Mouse (Mus musculus) liver, embryonic 13.5 days (tissue): Measurements from ENCODE around the gene Ank3. TPM values are rescaled to one million over a fixed set of nuclear protein-coding genes. Genes with fewer than 3 reads are reported as not detected.

Experiments
- ATAC-seq: fragments of 200-750 bp; cut with Nextera tagmentation; 2 replicates; pipeline ENCODE4 v1.8.0; 2017; ENCODE audit warnings: low read depth, mild to moderate bottlenecking, moderate number of reproducible peaks, moderate library complexity
- DNase-seq: peaks from one replicate; pipeline ENCODE4 v3.0.0; 2022
- H3K27ac ChIP-seq: fragments of 300-500 bp; sonication (generic); 2 replicates; pipeline ENCODE4 v1.5.1; 2015; ENCODE audit warnings: moderate library complexity, mild to moderate bottlenecking, inconsistent platforms
- H3K27me3 ChIP-seq: fragments of 300-500 bp; sonication (generic); 2 replicates; pipeline ENCODE4 v1.6.1; 2015; ENCODE audit warnings: mild to moderate bottlenecking, inconsistent platforms
- H3K36me3 ChIP-seq: fragments of 300-500 bp; sonication (generic); 2 replicates; pipeline ENCODE4 v1.6.1; 2015; ENCODE audit warnings: mild to moderate bottlenecking, inconsistent platforms
- H3K4me1 ChIP-seq: fragments of 300-500 bp; sonication (generic); replicated peaks from 2 replicates; pipeline ENCODE4 v1.6.1; 2015; ENCODE audit warnings: inconsistent platforms
- H3K4me2 ChIP-seq: fragments of 300-500 bp; sonication (generic); 2 replicates; pipeline ENCODE4 v1.6.1; 2015; ENCODE audit warnings: inconsistent platforms, mild to moderate bottlenecking, moderate library complexity
- H3K4me3 ChIP-seq: fragments of 300-500 bp; sonication (generic); replicated peaks from 2 replicates; pipeline ENCODE4 v1.5.1; 2015; ENCODE audit warnings: mild to moderate bottlenecking, inconsistent platforms
- H3K9ac ChIP-seq: fragments of 300-500 bp; sonication (generic); 2 replicates; pipeline ENCODE4 v1.6.1; 2015; ENCODE audit warnings: mild to moderate bottlenecking, inconsistent platforms
- H3K9me3 ChIP-seq: fragments of 300-500 bp; sonication (generic); replicated peaks from 2 replicates; pipeline ENCODE4 v1.6.1; 2016; ENCODE audit warnings: inconsistent platforms
- WGBS: fragments of 180-500 bp; shearing (Covaris S2); methylation state at CpG from one replicate; pipeline ENCODE4 v1.1.7; 2015; ENCODE audit not compliant: insufficient replicate concordance; 5-methylcytosine and 5-hydroxymethylcytosine counted together
- polyA plus RNA-seq: library from polyadenylated mRNA; unstranded; fragments of >200 nt; fragmentation: Nextera tagmentation; extraction: Ambion mirVana; gene quantifications from 2 replicates; pipeline ENCODE4 v1.2.1, GENCODE M21; 2015

Ank3 gene
- polyA plus RNA-seq, 1 experiment from 2014 or later, result 5.6 TPM

DNA sequence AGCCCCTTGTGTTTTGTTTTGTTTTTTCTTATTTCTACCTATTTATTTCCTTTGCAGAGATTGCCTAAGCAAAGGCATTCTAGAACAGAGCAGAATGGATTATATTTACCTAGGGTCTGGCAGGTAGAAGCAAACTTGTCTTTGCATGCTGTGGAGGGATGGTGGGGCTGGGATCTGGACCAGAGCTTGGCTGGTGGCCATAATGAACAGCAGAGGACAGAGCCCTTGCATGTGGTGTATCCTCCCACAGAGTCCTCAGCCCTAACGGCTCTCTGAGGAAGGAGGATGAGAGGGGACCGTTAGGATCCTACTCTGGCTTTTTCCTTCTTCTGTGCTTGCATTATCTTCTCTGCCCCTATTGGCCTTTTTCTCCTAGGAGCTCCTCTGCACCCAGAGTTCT, 79.1 kb downstream of the Ank3 start:
- Histone ChIP-seq H3K4me3 (no peak overlapping the region), H3K9ac (no peak overlapping the region), H3K4me1 (no peaks in the 10 kb centered on the region), H3K27me3 (no peaks in the 10 kb centered on the region), H3K27ac (no peak overlapping the region), H3K4me2 (no peak overlapping the region), H3K9me3 (no peaks in the 10 kb centered on the region), H3K36me3 (no peaks in the 10 kb centered on the region)
- no peak for DNase-seq
- WGBS, result 47% methylated on average over 2 of the region's 2 CpGs
- no peak for ATAC-seq

DNA sequence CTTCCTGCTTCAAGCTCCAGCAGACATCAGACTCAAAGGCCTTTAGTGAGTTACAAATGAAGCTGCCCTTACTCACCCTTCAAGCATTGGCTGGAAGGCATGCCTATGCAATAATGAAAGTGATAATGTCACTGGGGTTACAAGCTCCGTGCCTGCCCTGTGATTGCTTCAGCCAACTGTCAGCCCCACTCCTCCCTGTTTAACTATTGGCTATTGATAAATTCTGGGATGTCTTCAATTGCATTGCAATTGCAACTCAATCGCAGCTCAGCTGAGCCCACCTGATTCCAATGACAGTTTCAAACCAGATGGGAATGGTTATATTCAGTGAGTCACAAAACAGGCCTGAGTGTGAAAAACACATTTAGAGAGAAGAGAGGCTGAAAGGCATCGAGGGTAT, 80.3 kb downstream of the Ank3 start:
- no peaks in the 10 kb centered on the region for H3K9me3 ChIP-seq
- no peaks in the 10 kb centered on the region for H3K4me1 ChIP-seq
- no peaks in the 10 kb centered on the region for H3K36me3 ChIP-seq
- 47% methylated on average over 3 of the region's 3 CpGs for WGBS
- ATAC-seq, result no peak
- H3K27ac ChIP-seq, result no peak overlapping the region
- H3K27me3 ChIP-seq, result no peaks in the 10 kb centered on the region
- DNase-seq, result no peak
- H3K9ac ChIP-seq, result no peak overlapping the region
- no peak overlapping the region for H3K4me2 ChIP-seq
- no peak overlapping the region for H3K4me3 ChIP-seq

DNA sequence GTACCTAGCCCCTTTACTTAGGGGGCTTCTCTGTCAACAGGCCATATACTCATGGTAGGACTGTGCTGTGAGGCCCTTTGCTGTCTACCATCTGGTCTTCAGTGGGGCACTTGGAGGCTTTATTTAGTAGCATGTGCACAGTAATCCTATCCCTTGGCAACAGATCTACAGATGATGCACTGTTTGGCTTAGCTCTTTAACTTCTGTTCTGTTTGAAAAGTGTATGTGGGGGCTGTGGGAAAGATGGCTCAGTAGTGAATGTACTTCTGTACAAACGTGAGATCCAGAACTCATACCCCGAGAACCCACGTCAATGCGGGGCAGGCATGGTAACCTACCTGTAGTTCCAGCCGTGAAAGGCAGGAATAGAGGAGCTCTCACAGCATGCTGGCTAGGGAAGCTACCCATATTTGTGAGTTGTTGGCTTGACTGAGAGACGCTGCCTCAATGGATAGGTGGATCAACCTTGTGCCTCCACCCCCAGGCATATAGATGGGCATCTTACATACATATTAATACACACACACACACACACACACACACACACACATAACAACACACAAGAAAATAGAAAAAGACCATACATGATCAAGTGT, 86.7 kb downstream of the Ank3 start:
- Histone ChIP-seq H3K27ac (no peak overlapping the region), H3K9ac (no peak overlapping the region), H3K4me3 (no peak overlapping the region), H3K9me3 (no peaks in the 10 kb centered on the region), H3K27me3 (no peaks in the 10 kb centered on the region), H3K36me3 (no peaks in the 10 kb centered on the region), H3K4me2 (no peak overlapping the region), H3K4me1 (no peaks in the 10 kb centered on the region)
- 69% methylated on average over 6 of the region's 6 CpGs for WGBS
- DNase-seq (no peak), ATAC-seq (no peak)

DNA sequence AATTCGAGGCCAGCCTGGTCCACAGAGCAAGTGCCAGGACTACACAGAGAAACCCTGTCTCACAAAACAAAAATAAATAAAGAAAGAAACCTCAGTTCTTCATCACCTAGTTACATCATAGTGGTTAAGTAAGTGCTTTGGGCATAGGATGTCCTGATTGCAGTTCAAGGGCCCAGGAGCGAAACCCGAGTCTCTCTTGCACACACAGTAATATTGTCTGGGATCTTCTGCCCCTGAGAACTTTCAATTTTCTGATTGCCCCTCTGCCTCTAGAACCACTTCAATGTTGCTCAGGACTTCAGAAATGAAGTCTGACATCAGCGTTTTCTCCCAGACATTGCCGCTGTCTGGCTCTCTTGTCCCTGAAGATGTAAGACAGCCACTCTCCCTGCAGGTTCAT, 91.6 kb downstream of the Ank3 start:
- Histone ChIP-seq H3K27ac (no peak overlapping the region), H3K36me3 (no peaks in the 10 kb centered on the region), H3K4me3 (no peak overlapping the region), H3K27me3 (no peaks in the 10 kb centered on the region), H3K9ac (no peak overlapping the region), H3K4me1 (no peaks in the 10 kb centered on the region), H3K9me3 (no peaks in the 10 kb centered on the region), H3K4me2 (no peak overlapping the region)
- no peak for ATAC-seq
- DNase-seq, result no peak
- WGBS, result 72% methylated on average over 5 of the region's 5 CpGs

DNA sequence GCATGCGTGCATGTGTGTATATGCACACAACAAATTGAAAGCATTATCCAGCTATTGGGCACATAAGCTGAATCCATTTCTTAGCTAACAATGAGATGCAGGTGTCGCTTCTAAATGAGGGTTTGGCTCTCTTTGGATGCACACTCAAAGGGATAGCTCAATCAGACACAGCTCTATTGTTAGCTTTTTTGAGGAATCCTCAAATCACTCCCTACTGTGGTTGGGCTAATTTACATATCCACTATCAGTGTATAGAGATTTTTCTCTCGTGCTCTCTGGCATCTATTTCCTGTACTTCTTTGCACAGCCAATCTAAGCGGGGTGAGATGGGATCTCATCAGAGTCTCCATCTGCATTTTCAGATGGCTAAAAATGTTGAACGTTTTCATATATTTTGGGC, 93.4 kb downstream of the Ank3 start:
- Histone ChIP-seq H3K4me1 (no peaks in the 10 kb centered on the region), H3K36me3 (no peaks in the 10 kb centered on the region), H3K9me3 (no peaks in the 10 kb centered on the region), H3K4me3 (no peak overlapping the region), H3K9ac (no peak overlapping the region), H3K27me3 (no peaks in the 10 kb centered on the region), H3K4me2 (no peak overlapping the region), H3K27ac (no peak overlapping the region)
- no peak for DNase-seq
- 46% methylated on average over 5 of the region's 5 CpGs for WGBS
- no peak for ATAC-seq

DNA sequence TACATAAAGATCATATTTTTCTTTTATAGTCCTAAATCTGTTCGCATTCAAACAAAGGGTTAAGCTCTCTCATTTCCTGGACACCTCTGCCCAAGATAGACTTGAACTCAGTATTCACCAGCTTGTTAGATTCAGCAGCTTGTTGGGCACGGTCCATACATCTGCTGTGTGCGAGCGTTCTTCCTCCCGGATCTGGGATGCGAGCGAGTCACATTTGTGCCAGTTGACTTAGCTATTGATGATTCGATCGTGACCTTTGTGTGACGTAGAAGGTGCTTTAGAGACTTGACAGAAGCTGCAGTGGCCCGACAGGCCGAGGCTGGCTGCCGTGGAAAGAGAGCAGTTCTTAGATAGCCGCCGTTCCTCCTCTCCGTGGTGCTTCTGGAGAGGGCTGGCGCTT, 98.8 kb downstream of the Ank3 start:
- H3K4me1 ChIP-seq, result no peaks in the 10 kb centered on the region
- no peak overlapping the region for H3K4me2 ChIP-seq
- H3K27me3 ChIP-seq, result no peaks in the 10 kb centered on the region
- no peak overlapping the region for H3K27ac ChIP-seq
- no peak overlapping the region for H3K9ac ChIP-seq
- ATAC-seq (no peak), DNase-seq (no peak)
- H3K4me3 ChIP-seq, result no peak overlapping the region
- H3K9me3 ChIP-seq, result no peaks in the 10 kb centered on the region
- 79% methylated on average over 17 of the region's 17 CpGs for WGBS
- no peaks in the 10 kb centered on the region for H3K36me3 ChIP-seq

DNA sequence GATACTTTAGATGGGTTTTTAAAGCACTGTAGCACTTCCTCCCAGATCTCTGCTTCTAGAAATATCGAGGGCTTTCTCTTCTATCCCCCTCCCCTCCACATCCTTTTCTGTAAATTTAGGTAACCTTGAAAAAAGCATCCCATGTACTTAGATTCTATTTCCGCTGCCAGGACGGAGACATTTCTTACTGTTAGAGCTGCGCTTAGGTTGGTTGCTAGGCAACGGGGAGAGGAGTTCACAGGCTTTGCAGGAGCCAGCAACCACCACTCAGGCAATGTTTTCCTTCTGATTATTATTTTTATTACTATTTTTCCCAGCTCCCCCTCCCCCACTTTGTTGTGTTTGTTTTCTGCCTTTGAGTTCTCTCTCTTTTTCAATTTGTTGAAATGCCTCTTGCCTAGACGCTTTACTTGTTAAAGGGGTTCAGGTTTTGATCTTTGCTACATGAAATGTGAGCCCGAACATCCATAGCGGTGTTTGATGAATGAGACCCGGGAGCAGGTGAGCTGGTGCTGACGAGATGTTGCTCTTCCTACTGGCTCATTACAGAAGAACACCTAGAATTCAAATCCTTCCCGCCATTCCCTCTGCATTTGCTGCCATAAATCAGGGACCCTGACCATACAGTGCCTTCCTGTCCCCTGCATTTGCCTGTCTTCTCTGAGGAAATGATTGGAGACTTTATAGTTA, 101.7 kb downstream of the Ank3 start:
- Histone ChIP-seq H3K4me2 (no peak overlapping the region), H3K9me3 (no peaks in the 10 kb centered on the region), H3K27me3 (no peaks in the 10 kb centered on the region), H3K4me3 (no peak overlapping the region), H3K36me3 (no peaks in the 10 kb centered on the region), H3K9ac (no peak overlapping the region), H3K27ac (no peak overlapping the region), H3K4me1 (no peaks in the 10 kb centered on the region)
- no peak for ATAC-seq
- 56% methylated on average over 11 of the region's 11 CpGs for WGBS
- DNase-seq, result no peak

DNA sequence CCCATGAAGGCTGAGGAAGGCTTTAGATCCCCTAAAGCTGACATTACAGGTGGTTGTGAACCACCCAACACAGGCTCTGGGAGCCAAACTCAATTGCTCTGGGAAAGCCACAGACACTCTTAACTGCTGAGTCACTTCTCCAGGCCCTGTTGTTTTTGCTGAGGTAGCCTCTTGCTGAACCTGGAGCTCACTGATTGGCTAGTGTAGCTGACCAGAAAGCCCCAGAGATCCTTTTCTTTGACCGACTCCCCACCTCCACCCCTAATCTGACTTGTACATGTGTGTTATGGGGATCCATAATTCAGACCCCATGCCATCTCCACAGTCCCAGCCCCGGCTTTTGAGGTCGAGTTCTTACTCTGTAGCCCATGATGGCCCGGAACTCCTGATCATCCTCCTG, 105.2 kb downstream of the Ank3 start:
- DNase-seq (peak; percentile 3), ATAC-seq (no peak)
- Histone ChIP-seq H3K9me3 (no peaks in the 10 kb centered on the region), H3K36me3 (no peaks in the 10 kb centered on the region), H3K27ac (no peak overlapping the region), H3K4me1 (no peaks in the 10 kb centered on the region), H3K9ac (no peak overlapping the region), H3K27me3 (no peaks in the 10 kb centered on the region), H3K4me2 (no peak overlapping the region), H3K4me3 (no peak overlapping the region)
- WGBS, result 56% methylated on average over 4 of the region's 4 CpGs

DNA sequence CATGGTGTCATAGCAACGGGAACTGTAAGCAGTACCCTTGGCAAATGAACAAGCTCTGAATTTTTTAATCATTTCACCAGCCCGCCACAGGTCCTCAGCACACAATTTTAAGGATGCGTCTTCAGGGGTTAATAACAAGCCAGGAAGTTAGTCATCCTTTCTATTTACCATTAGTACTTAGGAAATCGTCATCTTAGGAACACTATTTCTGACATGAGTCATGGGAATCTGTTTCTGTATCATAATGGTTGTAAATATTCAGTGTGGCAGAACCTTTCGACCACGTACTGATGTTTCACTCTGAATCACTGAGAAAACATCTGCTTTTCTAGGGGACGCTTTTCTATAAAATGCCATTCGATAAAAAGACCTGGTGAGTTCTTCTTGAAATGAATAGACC, 109.1 kb downstream of the Ank3 start:
- no peaks in the 10 kb centered on the region for H3K4me1 ChIP-seq
- H3K9me3 ChIP-seq, result no peaks in the 10 kb centered on the region
- no peaks in the 10 kb centered on the region for H3K27me3 ChIP-seq
- no peak overlapping the region for H3K4me2 ChIP-seq
- WGBS, result 60% methylated on average over 8 of the region's 8 CpGs
- H3K27ac ChIP-seq, result no peak overlapping the region
- ATAC-seq (no peak), DNase-seq (no peak)
- H3K4me3 ChIP-seq, result no peak overlapping the region
- H3K36me3 ChIP-seq, result no peaks in the 10 kb centered on the region
- no peak overlapping the region for H3K9ac ChIP-seq

DNA sequence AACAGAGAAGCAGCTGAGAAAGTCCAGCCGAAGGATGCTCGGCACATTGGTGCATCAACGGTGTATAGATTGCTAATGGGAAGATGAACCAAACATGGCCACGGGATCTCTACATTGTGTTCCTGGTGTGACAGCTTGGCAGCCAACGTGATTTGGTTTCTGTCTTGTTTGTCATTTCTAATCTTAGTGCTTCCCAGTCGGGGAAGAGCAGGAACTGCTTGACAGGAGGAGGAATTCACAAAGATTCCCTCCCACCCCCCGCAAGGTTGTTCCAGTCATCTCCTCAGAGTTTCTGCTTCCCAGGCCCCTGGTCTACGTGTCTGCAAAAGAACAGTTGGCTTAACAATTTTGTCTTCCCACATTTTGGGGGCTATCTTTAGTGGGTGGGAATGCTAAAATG, 111.8 kb downstream of the Ank3 start:
- WGBS, result 54% methylated on average over 8 of the region's 8 CpGs
- no peak for ATAC-seq
- no peaks in the 10 kb centered on the region for H3K4me1 ChIP-seq

DNA sequence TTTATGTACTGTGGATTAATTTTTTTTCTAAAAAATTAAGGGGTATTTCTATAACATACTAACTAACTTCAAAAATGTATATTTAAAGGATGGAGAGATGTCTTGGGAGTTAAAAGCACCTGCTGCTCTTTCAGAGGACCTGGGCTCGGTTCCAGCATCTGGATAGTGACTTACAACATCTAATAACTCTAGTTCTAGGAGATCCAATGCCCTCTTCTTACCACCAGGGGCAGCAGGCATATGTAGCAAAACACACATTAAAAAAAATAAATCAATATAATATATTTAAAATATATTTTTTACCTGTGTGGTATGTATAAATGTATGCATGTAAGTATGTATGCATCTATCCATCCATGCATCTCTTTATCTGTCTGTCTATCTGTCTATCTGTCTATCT, 112.7 kb downstream of the Ank3 start:
- Histone ChIP-seq H3K36me3 (no peaks in the 10 kb centered on the region), H3K4me3 (no peak overlapping the region), H3K9me3 (no peaks in the 10 kb centered on the region), H3K27ac (no peak overlapping the region), H3K4me2 (no peak overlapping the region), H3K27me3 (no peaks in the 10 kb centered on the region), H3K9ac (no peak overlapping the region), H3K4me1 (no peaks in the 10 kb centered on the region)
- 63% methylated on average over 1 of the region's 1 CpGs for WGBS
- no peak for ATAC-seq
- no peak for DNase-seq

More for the DNA sequence above, 111.8 kb downstream of the Ank3 start:
- H3K27me3 ChIP-seq, result no peaks in the 10 kb centered on the region
- H3K9me3 ChIP-seq, result no peaks in the 10 kb centered on the region
- H3K36me3 ChIP-seq, result no peaks in the 10 kb centered on the region
- DNase-seq, result no peak
- no peak overlapping the region for H3K9ac ChIP-seq
- no peak overlapping the region for H3K4me3 ChIP-seq
- no peak overlapping the region for H3K27ac ChIP-seq
- no peak overlapping the region for H3K4me2 ChIP-seq

DNA sequence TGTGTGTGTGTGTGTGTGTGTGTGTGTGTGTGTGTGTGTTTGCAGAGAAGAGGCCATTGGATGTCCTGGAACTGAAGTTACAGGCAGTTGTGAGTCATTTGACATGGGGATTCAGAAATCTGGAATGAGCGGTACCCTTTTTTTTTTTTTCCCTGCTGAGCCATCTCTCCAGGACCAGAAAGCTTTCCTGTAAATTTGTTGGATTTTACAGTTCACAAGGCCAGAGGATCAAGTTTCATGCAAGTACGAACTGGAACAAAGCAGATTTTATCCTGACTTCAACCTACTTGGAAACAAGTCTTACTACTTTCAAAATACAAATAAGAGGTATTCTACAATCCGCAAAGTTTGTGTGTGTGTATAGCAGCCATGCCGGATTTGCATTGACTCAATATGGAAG, 123.4 kb downstream of the Ank3 start:
- no peak overlapping the region for H3K4me2 ChIP-seq
- no peak for ATAC-seq
- H3K4me3 ChIP-seq, result no peak overlapping the region
- no peaks in the 10 kb centered on the region for H3K9me3 ChIP-seq
- no peak overlapping the region for H3K9ac ChIP-seq
- DNase-seq, result no peak
- 75% methylated on average over 4 of the region's 4 CpGs for WGBS
- H3K4me1 ChIP-seq, result no peaks in the 10 kb centered on the region
- no peak overlapping the region for H3K27ac ChIP-seq
- no peaks in the 10 kb centered on the region for H3K27me3 ChIP-seq
- H3K36me3 ChIP-seq, result no peaks in the 10 kb centered on the region
